In the genomic region with DNA sequence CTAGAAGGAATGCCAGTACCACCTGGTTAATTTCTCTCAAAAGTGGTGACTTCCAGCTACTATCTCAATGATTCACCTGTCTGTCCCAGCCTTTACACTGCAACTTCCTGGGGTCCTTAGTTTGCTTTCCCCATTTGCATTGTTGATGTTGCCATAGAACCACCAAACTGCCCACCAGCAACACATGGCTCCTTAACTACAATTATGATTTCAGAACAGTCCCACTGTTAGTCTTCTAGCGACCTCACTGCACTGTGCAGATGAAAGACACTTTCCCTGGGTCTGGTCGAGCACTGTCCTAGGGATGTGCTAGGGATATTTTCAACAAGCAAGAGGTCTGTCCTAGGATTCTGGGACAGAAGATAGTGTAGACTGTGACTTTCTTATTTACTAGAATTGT, we compare ENCODE assay signal across 8 mouse cellular contexts. TPM values are rescaled to one million over a fixed set of nuclear protein-coding genes. Genes with fewer than 3 reads are reported as not detected.
A peak's percentile ranks its signal among the peaks of the same experiment; 100 is the strongest.
DNase-seq lines count a peak whose midpoint lies in the region; ATAC-seq and TF ChIP-seq lines count a peak whose summit lies in the region.

A gene (minus strand): TSS at position 101 of the 400 bp plus-strand sequence.

- H3K4me2 ChIP-seq in limb, embryonic 14.5 days (replicated peaks; ENCODE audit: low read depth, low read length, severe bottlenecking) = peak within 1 kb of the TSS; percentile 85
- H3K4me2 ChIP-seq in stomach, embryonic 14.5 days (replicated peaks; ENCODE audit: low read depth, low read length) = peak within 1 kb of the TSS; percentile 76

- intact Hi-C loops in heart, postnatal 36 days (cut with DNase I) = loop anchor here (5.0 kb wide), 1 partner anchor 81 kb away; no protein-coding TSS in a partner anchor

- peaks cover 13% of the 10 kb centered on the region for H3K36me3 ChIP-seq in thymus, adult 2 months (ENCODE audit: control insufficient read depth, insufficient read depth, low read length)
- peaks cover 13% of the 10 kb centered on the region; the same call in 1 of the 2 replicates for H3K36me3 ChIP-seq in limb, embryonic 14.5 days (ENCODE audit: control insufficient read depth, insufficient read depth, low read length)
- peaks cover 12% of the 10 kb centered on the region; the same call in 1 of the 2 replicates for H3K36me3 ChIP-seq in stomach, embryonic 14.5 days (ENCODE audit: control insufficient read depth, insufficient read depth, low read length)

- peaks cover 22% of the 10 kb centered on the region for H3K4me1 ChIP-seq in thymus, adult 2 months (replicated peaks; ENCODE audit: control insufficient read depth, insufficient read depth, low read length)
- H3K4me1 ChIP-seq in limb, embryonic 14.5 days (ENCODE audit: control insufficient read depth, insufficient read depth, low read length) = peaks cover 17% of the 10 kb centered on the region
- peaks cover 10% of the 10 kb centered on the region; the same call in 1 of the 2 replicates for H3K4me1 ChIP-seq in stomach, embryonic 14.5 days (ENCODE audit: control insufficient read depth, insufficient read depth, low read length)

- DNase-seq in thymus, adult 2 months = no peak
- no peak for DNase-seq in thymus, postnatal 36 days
- no peak for DNase-seq in heart, postnatal 36 days
- DNase-seq in limb, embryonic 14.5 days (ENCODE audit: low spot score) = no peak
- DNase-seq in Muller cell, postnatal 12 days (ENCODE audit: inconsistent ontology term) = no peak
- no peak for DNase-seq in B cell, adult 2 months

- no peak for ATAC-seq in erythroid progenitor cell, adult 5-6 weeks (replicated peaks; ENCODE audit: low FRiP score, poor library complexity, severe bottlenecking)
- ATAC-seq in limb, embryonic 14.5 days (ENCODE audit: low FRiP score, low read depth) = no peak
- no peak for ATAC-seq in stomach, embryonic 14.5 days (ENCODE audit: insufficient number of reproducible peaks, insufficient read depth, low FRiP score, low read depth)

- H3K27ac ChIP-seq in thymus, adult 2 months (ENCODE audit: control insufficient read depth, insufficient read depth, low read length) = no peak within 1 kb of the TSS
- peak within 1 kb of the TSS; percentile 98 for H3K27ac ChIP-seq in limb, embryonic 14.5 days (replicated peaks; ENCODE audit: low read depth, low read length)
- H3K27ac ChIP-seq in stomach, embryonic 14.5 days (ENCODE audit: low read length) = peak within 1 kb of the TSS; percentile 97

- no peak for TF ChIP-seq POLR2A in thymus, adult 2 months (IDR thresholded peaks at IDR 0.05; ENCODE audit: control insufficient read depth, extremely low read depth, insufficient read depth, low read length, poor library complexity)
- no peak for TF ChIP-seq POLR2A in limb, embryonic 14.5 days (IDR thresholded peaks at IDR 0.05; ENCODE audit: borderline replicate concordance, extremely low read depth, insufficient read depth, insufficient read length)

- TF ChIP-seq CTCF in thymus, adult 2 months (IDR thresholded peaks at IDR 0.05; ENCODE audit: borderline replicate concordance, control insufficient read depth, extremely low read depth, insufficient read depth, low read length, poor library complexity) = no peak

- no peaks in the 10 kb centered on the region for H3K9me3 ChIP-seq in limb, embryonic 14.5 days (ENCODE audit: control insufficient read depth, low read length)
- H3K9me3 ChIP-seq in stomach, embryonic 14.5 days (ENCODE audit: control insufficient read depth, low read depth, low read length) = no peaks in the 10 kb centered on the region

- H3K4me3 ChIP-seq in thymus, adult 2 months (ENCODE audit: control insufficient read depth, insufficient read depth, low read length) = peak within 1 kb of the TSS; percentile 73
- H3K4me3 ChIP-seq in limb, embryonic 14.5 days (replicated peaks; ENCODE audit: low read length) = peak within 1 kb of the TSS; percentile 85
- H3K4me3 ChIP-seq in stomach, embryonic 14.5 days (ENCODE audit: low read depth, low read length) = peak within 1 kb of the TSS; percentile 86

- H3K27me3 ChIP-seq in thymus, adult 2 months (ENCODE audit: control insufficient read depth, insufficient read depth, low read length) = no peaks in the 10 kb centered on the region
- no peaks in the 10 kb centered on the region for H3K27me3 ChIP-seq in limb, embryonic 14.5 days (ENCODE audit: control insufficient read depth, insufficient read depth, low read length)
- no peaks in the 10 kb centered on the region for H3K27me3 ChIP-seq in stomach, embryonic 14.5 days (ENCODE audit: control insufficient read depth, insufficient read depth, low read length)

- 88% methylated on average over 2 of the region's 2 CpGs for WGBS in thymus, adult 2 months
- WGBS in limb, embryonic 14.5 days = 82% methylated on average over 2 of the region's 2 CpGs
- 78% methylated on average over 2 of the region's 2 CpGs for WGBS in stomach, embryonic 14.5 days

- H3K9ac ChIP-seq in limb, embryonic 14.5 days (ENCODE audit: low read depth, low read length, severe bottlenecking) = peak within 1 kb of the TSS; percentile 73
- peak within 1 kb of the TSS; percentile 90 for H3K9ac ChIP-seq in stomach, embryonic 14.5 days (replicated peaks; ENCODE audit: low read depth, low read length)

RNA-seq across cellular contexts. Expression of the gene that starts here (rescaled TPM):
- 272 and 306 TPM in 2 replicates for polyA plus RNA-seq in thymus, adult 2 months (2012; rRNA removed)
- 51.9 and 78.0 TPM in 2 replicates for total RNA-seq in erythroid progenitor cell, adult 5-6 weeks (2015; ENCODE audit: low replicate concordance)
- 46.1 and 46.3 TPM in 2 replicates for total RNA-seq in erythroid progenitor cell, adult 5-6 weeks (2017; ENCODE audit: low replicate concordance)
- 100 to 1,000 TPM; 111 to 113 TPM for total RNA-seq in heart, postnatal 36 days (2021)
- 136 and 143 TPM in 2 replicates for polyA plus RNA-seq in limb, embryonic 14.5 days (2012; rRNA removed)
- 231 and 246 TPM in 2 replicates for polyA plus RNA-seq in limb, embryonic 14.5 days (2014; fragmentation: Nextera tagmentation; extraction: Ambion mirVana)
- polyA plus RNA-seq in stomach, embryonic 14.5 days (2014; fragmentation: Nextera tagmentation; extraction: Ambion mirVana) = 252 and 261 TPM in 2 replicates
